Mouse (Mus musculus) MEL (cell line): Measurements from ENCODE around the gene Trpv4. TPM values are rescaled to one million over a fixed set of nuclear protein-coding genes. Genes with fewer than 3 reads are reported as not detected.

Experiments
- DNase-seq: peaks from one replicate; pipeline ENCODE4 v3.0.0; 2011; ENCODE audit warnings: low read depth, low spot score
- H3K27ac ChIP-seq: 2 replicates; pipeline ENCODE4 v1.5.1; 2012; ENCODE audit warnings: low read depth, mild to moderate bottlenecking, control low read depth, low read length, moderate library complexity; ENCODE audit not compliant: control insufficient read depth
- H3K27me3 ChIP-seq, 2 experiments: fragments of 150-350 bp in 1 of 2; sonication (generic) in 1 of 2; 2 replicates each; pipeline ENCODE4 v1.6.1; 2012; ENCODE audit warnings: low read length in 2 of 2, mild to moderate bottlenecking in 2 of 2, improper control_type of control experiment in 1 of 2, moderate library complexity in 1 of 2; ENCODE audit not compliant: insufficient read depth in 2 of 2, control insufficient read depth in 1 of 2
- H3K36me3 ChIP-seq, 2 experiments: 2 replicates each; pipeline ENCODE4 v1.6.1; 2012 to 2014; ENCODE audit warnings: low read length in 2 of 2, improper control_type of control experiment in 1 of 2, inconsistent platforms in 1 of 2, mild to moderate bottlenecking in 1 of 2; ENCODE audit not compliant: insufficient read depth in 2 of 2, control insufficient read depth in 1 of 2
- H3K4me1 ChIP-seq, 2 experiments: fragments of 150-350 bp in 1 of 2; sonication (generic) in 1 of 2; 2 replicates each; pipeline ENCODE4 v1.6.1; 2012; ENCODE audit warnings: low read length in 2 of 2, improper control_type of control experiment in 1 of 2, mild to moderate bottlenecking in 1 of 2; ENCODE audit not compliant: insufficient read depth in 2 of 2, control insufficient read depth in 1 of 2
- H3K4me3 ChIP-seq, 2 experiments: fragments of 150-350 bp in 1 of 2; sonication (generic) in 1 of 2; 2 replicates each; pipeline ENCODE4 v1.5.1; 2012; ENCODE audit warnings: low read depth in 2 of 2, low read length in 2 of 2, mild to moderate bottlenecking in 2 of 2, moderate library complexity in 2 of 2, control low read depth in 1 of 2, improper control_type of control experiment in 1 of 2; ENCODE audit not compliant: control insufficient read depth in 1 of 2, insufficient read depth in 1 of 2
- H3K79me2 ChIP-seq: 2 replicates; pipeline ENCODE4 v1.6.1; 2012; ENCODE audit warnings: mild to moderate bottlenecking, low read length, moderate library complexity; ENCODE audit not compliant: control insufficient read depth, poor library complexity, insufficient read depth
- H3K9ac ChIP-seq: 2 replicates; pipeline ENCODE4 v1.6.1; 2012; ENCODE audit warnings: low read depth, mild to moderate bottlenecking, control low read depth, low read length, moderate library complexity; ENCODE audit not compliant: control insufficient read depth, poor library complexity, severe bottlenecking
- H3K9me3 ChIP-seq: fragments of 150-350 bp; sonication (generic); replicated peaks from 2 replicates; pipeline ENCODE4 v1.6.1; 2012; ENCODE audit warnings: mild to moderate bottlenecking, low read length, improper control_type of control experiment, moderate library complexity; ENCODE audit not compliant: insufficient read depth
- BHLHE40 ChIP-seq: IDR thresholded peaks from 2 replicates; pipeline ENCODE4 v1.6.1; 2012; ENCODE audit warnings: low read depth, mild to moderate bottlenecking, inconsistent platforms, low read length, improper control_type of control experiment, borderline replicate concordance
- CHD2 ChIP-seq: IDR thresholded peaks from 2 replicates; pipeline ENCODE4 v1.6.1; 2011; ENCODE audit warnings: low read length, improper control_type of control experiment
- CTCF ChIP-seq, 3 experiments: IDR thresholded peaks in 2 of 3; conservative IDR thresholded peaks in 1 of 3; 2 replicates each; pipeline ENCODE4 v1.5.1; 2011 to 2012; ENCODE audit warnings: low read length in 3 of 3, low read depth in 2 of 3, mild to moderate bottlenecking in 2 of 3, improper control_type of control experiment in 1 of 3, inconsistent platforms in 1 of 3, mixed read lengths in 1 of 3, moderate library complexity in 1 of 3; ENCODE audit not compliant: control insufficient read depth in 1 of 3, insufficient read depth in 1 of 3, poor library complexity in 1 of 3, severe bottlenecking in 1 of 3
- ELF1 ChIP-seq: IDR thresholded peaks from 2 replicates; pipeline ENCODE4 v1.6.1; 2014; ENCODE audit warnings: low read depth, mild to moderate bottlenecking, inconsistent platforms, low read length, improper control_type of control experiment, moderate library complexity
- EP300 ChIP-seq, 2 experiments: IDR thresholded peaks; 2 replicates each; pipeline ENCODE4 v1.6.1; 2011; ENCODE audit warnings: improper control_type of control experiment in 2 of 2, low read length in 2 of 2, low read depth in 1 of 2, mild to moderate bottlenecking in 1 of 2
- GABPA ChIP-seq: IDR thresholded peaks from 2 replicates; pipeline ENCODE4 v1.6.1; 2012; ENCODE audit warnings: low read depth, mild to moderate bottlenecking, inconsistent platforms, low read length, improper control_type of control experiment, moderate library complexity
- GATA1 ChIP-seq: IDR thresholded peaks from 2 replicates; pipeline ENCODE4 v1.6.1; 2011; ENCODE audit warnings: low read depth, low read length, improper control_type of control experiment
- KAT2A ChIP-seq: conservative IDR thresholded peaks from 2 replicates; pipeline ENCODE4 v1.6.1; 2012; ENCODE audit warnings: low read depth, low read length, improper control_type of control experiment, inconsistent platforms
- MAX ChIP-seq: IDR thresholded peaks from 2 replicates; pipeline ENCODE4 v1.6.1; 2011; ENCODE audit warnings: low read length, improper control_type of control experiment
- MEF2A ChIP-seq: IDR thresholded peaks from 2 replicates; pipeline ENCODE4 v1.6.1; 2014; ENCODE audit warnings: low read depth, mild to moderate bottlenecking, inconsistent platforms, low read length, improper control_type of control experiment; ENCODE audit not compliant: poor library complexity, insufficient replicate concordance, severe bottlenecking; ENCODE audit errors: extremely low read depth
- MXI1 ChIP-seq: IDR thresholded peaks from 2 replicates; pipeline ENCODE4 v1.6.1; 2011; ENCODE audit warnings: mild to moderate bottlenecking, low read depth, low read length, improper control_type of control experiment
- MYC ChIP-seq: IDR thresholded peaks from 2 replicates; pipeline ENCODE4 v1.6.1; 2011; ENCODE audit warnings: low read depth, mild to moderate bottlenecking, low read length, improper control_type of control experiment, moderate library complexity
- NELFE ChIP-seq: IDR thresholded peaks from 2 replicates; pipeline ENCODE4 v1.6.1; 2011; ENCODE audit warnings: low read depth, low read length, improper control_type of control experiment
- NRF1 ChIP-seq: IDR thresholded peaks from 2 replicates; pipeline ENCODE4 v1.6.1; 2014; ENCODE audit warnings: low read depth, mild to moderate bottlenecking, inconsistent platforms, low read length, improper control_type of control experiment, moderate library complexity; ENCODE audit not compliant: poor library complexity, insufficient read depth, severe bottlenecking
- POLR2A ChIP-seq, 2 experiments: IDR thresholded peaks; 2 replicates each; pipeline ENCODE4 v1.6.1; 2011 to 2012; ENCODE audit warnings: low read length in 2 of 2, mild to moderate bottlenecking in 2 of 2, control low read depth in 1 of 2, improper control_type of control experiment in 1 of 2, low read depth in 1 of 2, moderate library complexity in 1 of 2; ENCODE audit not compliant: control insufficient read depth in 1 of 2, insufficient read depth in 1 of 2, poor library complexity in 1 of 2
- POLR2AphosphoS2 ChIP-seq: IDR thresholded peaks from 2 replicates; pipeline ENCODE4 v1.6.1; 2011; ENCODE audit warnings: low read length, improper control_type of control experiment
- RAD21 ChIP-seq: IDR thresholded peaks from 2 replicates; pipeline ENCODE4 v1.6.1; 2011; ENCODE audit warnings: mild to moderate bottlenecking, low read depth, low read length, improper control_type of control experiment
- TAL1 ChIP-seq: IDR thresholded peaks from 2 replicates; pipeline ENCODE4 v1.6.1; 2012; ENCODE audit warnings: mild to moderate bottlenecking, inconsistent platforms, low read length, moderate library complexity, mixed read lengths
- USF1 ChIP-seq: IDR thresholded peaks from 2 replicates; pipeline ENCODE4 v1.6.1; 2014; ENCODE audit warnings: low read depth, mild to moderate bottlenecking, inconsistent platforms, low read length, improper control_type of control experiment, moderate library complexity
- USF2 ChIP-seq, 2 experiments: IDR thresholded peaks; 2 replicates each; pipeline ENCODE4 v1.6.1; 2011 to 2012; ENCODE audit warnings: improper control_type of control experiment in 2 of 2, low read length in 2 of 2, borderline replicate concordance in 1 of 2, inconsistent platforms in 1 of 2, low read depth in 1 of 2, mild to moderate bottlenecking in 1 of 2; ENCODE audit not compliant: insufficient read depth in 1 of 2
- ZKSCAN1 ChIP-seq: IDR thresholded peaks from 2 replicates; pipeline ENCODE4 v1.6.1; 2012; ENCODE audit warnings: low read depth, mild to moderate bottlenecking, inconsistent platforms, low read length, improper control_type of control experiment, moderate library complexity
- ZMIZ1 ChIP-seq: IDR thresholded peaks from 2 replicates; pipeline ENCODE4 v1.6.1; 2012; ENCODE audit warnings: low read depth, mild to moderate bottlenecking, inconsistent platforms, low read length, improper control_type of control experiment, moderate library complexity
- ZNF384 ChIP-seq: IDR thresholded peaks from 2 replicates; pipeline ENCODE4 v1.6.1; 2012; ENCODE audit warnings: low read depth, mild to moderate bottlenecking, inconsistent platforms, low read length, improper control_type of control experiment
- polyA plus RNA-seq, 2 experiments: library from polyadenylated mRNA; stranded (reverse) in 1 of 2; unstranded in 1 of 2; fragments of >175 nt in 1 of 2; fragments of >200 nt in 1 of 2; gene quantifications; 2 replicates each; pipeline versions ENCODE4 v1.2.1 to v1.2.4; 2012; ENCODE audit warnings: low replicate concordance in 2 of 2, low read depth in 1 of 2; ENCODE audit not compliant: insufficient read length in 2 of 2, insufficient read depth in 1 of 2, missing spikeins in 1 of 2
- total RNA-seq: library from RNA; depleted of rRNA; stranded (reverse); fragments of 300-350 nt; gene quantifications from 2 replicates; pipeline ENCODE4 v1.2.3, GENCODE M21; 2012

Trpv4 gene
- total and polyA plus RNA-seq, 3 experiments: 0.29 TPM; not detected in 2

DNA sequence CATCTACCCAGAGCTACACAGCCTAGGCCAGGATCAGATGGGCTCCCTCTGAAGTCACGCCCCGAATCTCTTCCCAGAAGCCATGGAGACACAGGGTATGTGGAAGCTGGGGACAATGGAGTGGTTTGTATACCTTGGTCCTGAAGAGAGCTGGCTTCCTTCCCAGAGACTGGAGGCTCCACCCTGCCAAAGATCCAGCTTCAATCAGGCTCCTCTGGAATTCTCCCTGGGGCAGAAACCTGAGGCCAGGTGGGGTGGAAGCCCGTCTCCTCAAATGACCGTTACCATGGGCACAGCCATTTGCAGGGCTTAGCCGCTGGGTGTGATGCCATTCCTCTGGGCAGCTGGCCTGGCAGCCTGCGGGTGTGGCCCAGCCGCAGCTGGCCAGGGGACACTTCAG, 6.5 kb upstream of the Trpv4 start:
- Histone ChIP-seq H3K36me3 (0 out of 4 replicates have a peak, but pooled peaks cover 0 to 4% of the 10 kb centered on the region in 2 experiments), H3K4me1 (peaks cover 4 to 15% of the 10 kb centered on the region in 2 experiments; a peak in 2 of 4 replicates), H3K27ac (no peak overlapping the region), H3K9me3 (no peaks in the 10 kb centered on the region), H3K79me2 (no peaks in the 10 kb centered on the region), H3K27me3 (no peaks in the 10 kb centered on the region), H3K4me3 (no peak overlapping the region), H3K9ac (no peak overlapping the region)
- DNase-seq: no peak
- no peak for TF ChIP-seq KAT2A
- TF ChIP-seq ELF1: no peak
- no peak for TF ChIP-seq GATA1
- no peak for TF ChIP-seq RAD21
- no peak for TF ChIP-seq MEF2A
- TF ChIP-seq CHD2: no peak
- TF ChIP-seq MYC: no peak
- TF ChIP-seq USF1: no peak
- no peak for TF ChIP-seq TAL1
- no peak for TF ChIP-seq USF2 (IDR thresholded peaks at IDR 0.05; ENCODE audit: borderline replicate concordance in 1 of 2, insufficient read depth in 1 of 2, low read depth in 1 of 2, low read length in 2 of 2)
- no peak for TF ChIP-seq MAX
- TF ChIP-seq CTCF (IDR thresholded peaks at IDR 0.05 in 2 of 3, conservative IDR thresholded peaks at IDR 0.05 in 1 of 3; ENCODE audit: control insufficient read depth in 1 of 3, insufficient read depth in 1 of 3, low read depth in 2 of 3, low read length in 3 of 3, poor library complexity in 1 of 3, severe bottlenecking in 1 of 3): no peak
- TF ChIP-seq EP300 (IDR thresholded peaks at IDR 0.05; ENCODE audit: low read depth in 1 of 2, low read length in 2 of 2): no peak
- no peak for TF ChIP-seq POLR2AphosphoS2
- no peak for TF ChIP-seq NELFE
- no peak for TF ChIP-seq ZNF384
- no peak for TF ChIP-seq ZKSCAN1

- Histone ChIP-seq H3K27me3 (no peaks in the 10 kb centered on the region), H3K9ac (no peak overlapping the region), H3K4me3 (no peak overlapping the region), H3K79me2 (no peaks in the 10 kb centered on the region), H3K36me3 (0 out of 4 replicates have a peak, but pooled peaks cover 0 to 4% of the 10 kb centered on the region in 2 experiments), H3K27ac (no peak overlapping the region), H3K4me1 (peaks cover 4 to 15% of the 10 kb centered on the region in 2 experiments; a peak in 2 of 4 replicates), H3K9me3 (no peaks in the 10 kb centered on the region)
- DNase-seq: no peak
- TF ChIP-seq GABPA (no peak), ZMIZ1 (no peak), POLR2A (IDR thresholded peaks at IDR 0.05; ENCODE audit: control insufficient read depth in 1 of 2, insufficient read depth in 1 of 2, low read depth in 1 of 2, low read length in 2 of 2, poor library complexity in 1 of 2) (no peak), MXI1 (no peak), NRF1 (no peak), NELFE (no peak), KAT2A (no peak), ZKSCAN1 (no peak), TAL1 (no peak), BHLHE40 (no peak)
These were observed 5.9 kb upstream of the Trpv4 start for GRCm38 (mm10) chr5:114664139-114664538.
